Mouse (Mus musculus) lung, postnatal 0 days (tissue): ENCODE measurements around the gene Glrp1.
A peak's percentile ranks its signal among the peaks of the same experiment; 100 is the strongest.

Experiments
- CTCF ChIP-seq: IDR thresholded peaks from 2 replicates; pipeline ENCODE4 v1.5.1; 2016; ENCODE audit warnings: antibody characterized with exemption, mild to moderate bottlenecking
- EP300 ChIP-seq: IDR thresholded peaks from 2 replicates; pipeline ENCODE4 v1.6.1; 2016; ENCODE audit warnings: antibody characterized with exemption, mild to moderate bottlenecking, control low read depth

DNA sequence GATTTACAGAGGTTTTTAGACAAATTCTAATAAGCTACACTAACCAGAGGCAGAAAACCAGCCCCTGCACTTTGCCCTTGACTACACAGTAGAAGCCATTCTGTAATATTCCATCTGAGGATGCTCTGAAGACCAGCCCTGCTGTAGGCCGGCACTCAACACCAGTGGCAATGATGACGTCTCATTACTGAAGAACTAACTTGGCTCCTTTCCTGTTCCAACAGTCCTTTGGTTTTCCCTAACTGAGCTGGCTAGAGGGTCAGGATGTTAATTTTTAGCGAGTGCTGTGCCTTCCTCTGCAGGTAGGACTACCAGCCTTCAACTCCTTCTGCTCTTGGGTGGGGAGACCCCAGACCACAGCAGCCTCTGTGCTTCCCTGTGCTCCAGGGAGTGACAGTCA is 55.2 kb downstream of the Glrp1 start:
- TF ChIP-seq CTCF = 0 out of 2 replicates have a peak, but pooled peaks have one; percentile 5
- TF ChIP-seq EP300 = no peak
